Mouse (Mus musculus) hindlimb bud, embryonic 11.5 days (tissue): ENCODE results near the gene Sipa1l3.

ENCODE experiments used
- DNase-seq: peaks from one replicate; pipeline ENCODE4 v3.0.0-alpha.2; 2012; ENCODE audit warnings: low read depth, low spot score; ENCODE audit errors: extremely low spot score

The Sipa1l3 gene

GRCm38 (mm10) chr7:29419836-29420235, 98.6 kb downstream of the Sipa1l3 start:
- no peak for DNase-seq

GRCm38 (mm10) chr7:29418231-29418630, 100.2 kb downstream of the Sipa1l3 start:
- no peak for DNase-seq

- no peak for DNase-seq
These were observed 100.9 kb downstream of the Sipa1l3 start for GRCm38 (mm10) chr7:29417332-29418069.

- DNase-seq: no peak
These were observed 101.5 kb downstream of the Sipa1l3 start for GRCm38 (mm10) chr7:29416906-29417305.

- DNase-seq: no peak
These were observed 106.4 kb downstream of the Sipa1l3 start for GRCm38 (mm10) chr7:29411838-29412580.

- peak; percentile 64 for DNase-seq
These were observed 107.1 kb downstream of the Sipa1l3 start for GRCm38 (mm10) chr7:29411216-29411816.

GRCm38 (mm10) chr7:29410402-29410801, 108.0 kb downstream of the Sipa1l3 start:
- no peak for DNase-seq

GRCm38 (mm10) chr7:29406855-29407254, 111.6 kb downstream of the Sipa1l3 start:
- no peak for DNase-seq

GRCm38 (mm10) chr7:29404126-29404525, 114.3 kb downstream of the Sipa1l3 start:
- DNase-seq: no peak

GRCm38 (mm10) chr7:29402015-29402414, 116.4 kb downstream of the Sipa1l3 start:
- no peak for DNase-seq

GRCm38 (mm10) chr7:29400451-29400850, 118.0 kb downstream of the Sipa1l3 start:
- no peak for DNase-seq

- DNase-seq: no peak
These were observed 119.4 kb downstream of the Sipa1l3 start for GRCm38 (mm10) chr7:29399056-29399455.

- DNase-seq: no peak
These were observed 121.0 kb downstream of the Sipa1l3 start for GRCm38 (mm10) chr7:29397486-29397885.

GRCm38 (mm10) chr7:29396943-29397340, 121.5 kb downstream of the Sipa1l3 start:
- no peak for DNase-seq

- no peak for DNase-seq
These were observed 122.1 kb downstream of the Sipa1l3 start for GRCm38 (mm10) chr7:29396216-29396942.

- DNase-seq: no peak
These were observed 123.3 kb downstream of the Sipa1l3 start for GRCm38 (mm10) chr7:29395179-29395578.

GRCm38 (mm10) chr7:29393292-29393691, 125.1 kb downstream of the Sipa1l3 start:
- DNase-seq: no peak

GRCm38 (mm10) chr7:29392805-29393204, 125.6 kb downstream of the Sipa1l3 start:
- DNase-seq: no peak

- DNase-seq: no peak
These were observed 126.5 kb downstream of the Sipa1l3 start for GRCm38 (mm10) chr7:29391761-29392512.

- no peak for DNase-seq
These were observed 127.2 kb downstream of the Sipa1l3 start for GRCm38 (mm10) chr7:29391112-29391760.
